Comparison of ENCODE assay signal across 25 mouse cellular contexts in the genomic region with DNA sequence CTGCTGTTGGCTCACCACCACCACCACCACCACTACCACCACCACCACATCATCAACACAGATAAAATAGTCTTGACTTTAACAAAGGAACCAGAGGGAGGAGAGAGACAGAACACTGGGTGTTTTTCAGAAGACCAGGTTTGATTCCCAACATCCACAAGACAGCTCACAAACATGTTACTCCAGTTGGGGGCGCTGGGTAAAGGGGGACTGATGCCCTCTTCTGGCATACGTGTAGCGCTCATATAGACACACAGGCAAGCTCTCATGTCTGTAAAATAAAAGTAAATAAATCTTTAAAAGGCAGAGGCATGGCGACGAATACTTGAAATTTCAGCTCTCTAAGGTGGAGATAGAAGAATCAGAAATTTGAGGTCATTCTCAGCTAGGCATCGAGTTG. TPM values are rescaled to one million over a fixed set of nuclear protein-coding genes. Genes with fewer than 3 reads are reported as not detected.
DNase-seq lines count a peak whose midpoint lies in the region; ATAC-seq and TF ChIP-seq lines count a peak whose summit lies in the region.
"Had no signal": no experiment of that assay in that cellular context is flagged by ENCODE, and none has a peak within 500 bp of the region (broad histone marks: within the 10 kb centered on the region; RNA-seq: fewer than 3 reads in every experiment).

No protein-coding gene starts in this region.

- H3K4me3 ChIP-seq in layer of hippocampus, adult 2 months = no peak overlapping the region
- H3K4me3 ChIP-seq: forebrain, embryonic 15.5 days; heart, embryonic 15.5 days; kidney, embryonic 15.5 days; liver, embryonic 12.5 days; stomach, embryonic 15.5 days had no signal

- DNase-seq in cerebellum, adult 8-10 months = peak; percentile 3
- no peak for DNase-seq in cerebellum, adult 11-12 months
- no peak for DNase-seq in layer of hippocampus, adult 2 months (ENCODE audit: low spot score in 2 of 2)
- no peak for DNase-seq in layer of hippocampus, postnatal 10 days (ENCODE audit: low spot score in 2 of 2)
- peak; percentile 32 for DNase-seq in thymus, postnatal 14 days
- no peak for DNase-seq in thymus, postnatal 10 days (ENCODE audit: low spot score in 2 of 2)
- DNase-seq: adrenal gland, adult 8-10 months; cerebellum, adult 2 months; cerebellum, postnatal 36 days; heart, postnatal 4 days; lung, embryonic 14.5 days; lung, postnatal 4 days; right cerebral cortex, postnatal 4 days; thymus, adult 18-20 months had no signal

- ATAC-seq in megakaryocyte progenitor cell, adult 5-6 weeks (replicated peaks; ENCODE audit: poor library complexity) = 0 out of 2 replicates have a peak, but pooled peaks have one; percentile 26
- ATAC-seq in erythroblast, adult 5-6 weeks (replicated peaks; ENCODE audit: low FRiP score, poor library complexity, severe bottlenecking) = no peak
- ATAC-seq: activated CD4-positive, CD25-positive, alpha-beta regulatory T cell, adult 4 months; CD4-positive, CD25-positive, alpha-beta regulatory T cell, adult 4 months; forebrain, embryonic 15.5 days; intestine, postnatal 0 days; liver, embryonic 12.5 days; midbrain, embryonic 16.5 days had no signal

- TF ChIP-seq CTCF in layer of hippocampus, adult 2 months (conservative IDR thresholded peaks at IDR 0.05) = peak; percentile 45

- no peak overlapping the region for H3K27ac ChIP-seq in layer of hippocampus, adult 2 months
- H3K27ac ChIP-seq: forebrain, embryonic 15.5 days; heart, embryonic 15.5 days; kidney, embryonic 15.5 days; liver, embryonic 12.5 days; stomach, embryonic 15.5 days had no signal

RNA-seq across cellular contexts. Expression of a gene that starts 5.0 kb away (rescaled TPM):
- 10 to 100 TPM; 38.2 to 43.0 TPM for total RNA-seq in layer of hippocampus, adult 2 months (2021)
- 10 to 100 TPM; 35.8 to 41.2 TPM for total RNA-seq in layer of hippocampus, postnatal 10 days (2021)
- total RNA-seq in megakaryocyte progenitor cell, adult 5-6 weeks (2015) = 54.2 and 59.0 TPM in 2 replicates
- total RNA-seq in megakaryocyte progenitor cell, adult 5-6 weeks (2017) = 29.6 and 51.7 TPM in 2 replicates
- total RNA-seq in erythroblast, adult 5-6 weeks (2015; ENCODE audit: low replicate concordance) = 21.3 and 40.3 TPM in 2 replicates
- 19.7 and 31.7 TPM in 2 replicates for total RNA-seq in erythroblast, adult 5-6 weeks (2017; ENCODE audit: low replicate concordance)

RNA-seq across cellular contexts. Expression of a gene that starts 23.7 kb away (rescaled TPM):
- total RNA-seq in layer of hippocampus, adult 2 months (2021) = 1 to 10 TPM; 1.9 to 2.3 TPM
- total RNA-seq in layer of hippocampus, postnatal 10 days (2021) = 1 to 10 TPM; 2.9 to 3.1 TPM
- total RNA-seq in megakaryocyte progenitor cell, adult 5-6 weeks (2015) = 9.5 and 12.2 TPM in 2 replicates
- total RNA-seq in megakaryocyte progenitor cell, adult 5-6 weeks (2017) = 6.8 and 7.7 TPM in 2 replicates
- 0.96 and 4.2 TPM in 2 replicates for total RNA-seq in erythroblast, adult 5-6 weeks (2015; ENCODE audit: low replicate concordance)
- total RNA-seq in erythroblast, adult 5-6 weeks (2017; ENCODE audit: low replicate concordance) = 2.4 and 2.8 TPM in 2 replicates

Comparison
In these comparisons a context has a peak if more than half of its experiments do, and no peak if none do; other contexts are left out.
1. DNase-seq: peak in cerebellum, adult 8-10 months (single experiment) and thymus, postnatal 14 days (single experiment); none in cerebellum, adult 11-12 months (single experiment), layer of hippocampus, adult 2 months (0 of 2), layer of hippocampus, postnatal 10 days (0 of 2) and thymus, postnatal 10 days (0 of 2).